9 mouse cellular contexts compared by ENCODE assay signal in genomic region chr3:88200161-88200971, GRCm38 (mm10). TPM values are rescaled to one million over a fixed set of nuclear protein-coding genes. Genes with fewer than 3 reads are reported as not detected.
A peak's percentile ranks its signal among the peaks of the same experiment; 100 is the strongest.
DNase-seq lines count a peak whose midpoint lies in the region; ATAC-seq and TF ChIP-seq lines count a peak whose summit lies in the region.
"Had no signal": no experiment of that assay in that cellular context is flagged by ENCODE, and none has a peak within 500 bp of the region (broad histone marks: within the 10 kb centered on the region; RNA-seq: fewer than 3 reads in every experiment).

No protein-coding gene starts in this region.

- TF ChIP-seq EP300 in stomach, postnatal 0 days (optimal IDR thresholded peaks at IDR 0.05) = no peak

- H3K9me3 ChIP-seq in forebrain, embryonic 13.5 days (replicated peaks) = no peaks in the 10 kb centered on the region
- no peaks in the 10 kb centered on the region for H3K9me3 ChIP-seq in liver, embryonic 12.5 days (replicated peaks)
- no peaks in the 10 kb centered on the region for H3K9me3 ChIP-seq in stomach, postnatal 0 days (ENCODE audit: control insufficient read depth, low read length)

- H3K4me1 ChIP-seq in forebrain, embryonic 13.5 days = peaks cover 87% of the 10 kb centered on the region
- peaks cover 9% of the 10 kb centered on the region; the same call in 1 of the 2 replicates for H3K4me1 ChIP-seq in liver, embryonic 12.5 days
- H3K4me1 ChIP-seq in stomach, postnatal 0 days (replicated peaks; ENCODE audit: control insufficient read depth, insufficient read depth) = no peaks in the 10 kb centered on the region

- no peak for TF ChIP-seq CTCF in stomach, postnatal 0 days (IDR thresholded peaks at IDR 0.05; ENCODE audit: low read depth)

- peak; percentile 24 for DNase-seq in layer of hippocampus, adult 11-12 months (ENCODE audit: low spot score)
- no peak for DNase-seq in layer of hippocampus, postnatal 14 days (ENCODE audit: low spot score in 2 of 2)
- peak; percentile 58 for DNase-seq in cerebellum, adult 9-10 months
- no peak for DNase-seq in stomach, postnatal 0 days (ENCODE audit: low spot score)
- no peak for DNase-seq in urinary bladder, postnatal 4 days (ENCODE audit: low spot score in 2 of 2)

- peak overlapping the region; percentile 100 for H3K9ac ChIP-seq in forebrain, embryonic 13.5 days
- H3K9ac ChIP-seq in liver, embryonic 12.5 days = no peak overlapping the region
- H3K9ac ChIP-seq in stomach, postnatal 0 days (ENCODE audit: low read length) = peak overlapping the region; percentile 18; the same call in 1 of the 2 replicates

- peak overlapping the region; percentile 62 for H3K4me3 ChIP-seq in forebrain, embryonic 13.5 days
- H3K4me3 ChIP-seq in liver, embryonic 12.5 days = peak overlapping the region; percentile 23
- peak overlapping the region; percentile 32 for H3K4me3 ChIP-seq in stomach, postnatal 0 days (ENCODE audit: low read depth, low read length)

- H3K27me3 ChIP-seq in forebrain, embryonic 13.5 days = peaks cover 5% of the 10 kb centered on the region; the same call in 1 of the 2 replicates
- H3K27me3 ChIP-seq in liver, embryonic 12.5 days (replicated peaks) = peaks cover 100% of the 10 kb centered on the region
- peaks cover 27% of the 10 kb centered on the region for H3K27me3 ChIP-seq in stomach, postnatal 0 days (ENCODE audit: control insufficient read depth, insufficient read depth, low read length)

- peak overlapping the region; percentile 88 for H3K4me2 ChIP-seq in forebrain, embryonic 13.5 days
- H3K4me2 ChIP-seq in liver, embryonic 12.5 days = peak overlapping the region; percentile 47
- peak overlapping the region; percentile 52 for H3K4me2 ChIP-seq in stomach, postnatal 0 days (replicated peaks; ENCODE audit: low read depth)

- no peak for ATAC-seq in forebrain, embryonic 13.5 days
- no peak for ATAC-seq in liver, embryonic 12.5 days
- ATAC-seq in stomach, postnatal 0 days (ENCODE audit: low FRiP score, low TSS enrichment) = no peak
- no peak for ATAC-seq in CD4-positive, CD25-positive, alpha-beta regulatory T cell, adult 4 months

- peak overlapping the region; percentile 100 for H3K27ac ChIP-seq in forebrain, embryonic 13.5 days
- no peak overlapping the region for H3K27ac ChIP-seq in liver, embryonic 12.5 days
- H3K27ac ChIP-seq in stomach, postnatal 0 days (replicated peaks) = no peak overlapping the region

- H3K36me3 ChIP-seq in forebrain, embryonic 13.5 days (ENCODE audit: poor library complexity, severe bottlenecking) = no peaks in the 10 kb centered on the region
- H3K36me3 ChIP-seq in liver, embryonic 12.5 days = no peaks in the 10 kb centered on the region
- H3K36me3 ChIP-seq in stomach, postnatal 0 days (ENCODE audit: control insufficient read depth, insufficient read depth, low read length) = no peaks in the 10 kb centered on the region

- WGBS in forebrain, embryonic 13.5 days = under 1% methylated on average over 60 of the region's 61 CpGs
- 2% methylated on average over 61 of the region's 61 CpGs for WGBS in liver, embryonic 12.5 days (ENCODE audit: insufficient replicate concordance)
- whole genome bisulfite sequencing in stomach, postnatal 0 days = 1% methylated on average over 55 of the region's 61 CpGs

RNA-seq across cellular contexts. Expression of gene Rhbg, which starts 54.1 kb away (rescaled TPM):
- not detected for total RNA-seq in layer of hippocampus, postnatal 14 days (2021)
- polyA plus RNA-seq in forebrain, embryonic 13.5 days (2015; fragmentation: Nextera tagmentation; extraction: Ambion mirVana) = 0.18 and 0.26 TPM in 2 replicates
- 14.5 and 16.0 TPM in 2 replicates for polyA plus RNA-seq in liver, embryonic 12.5 days (2016; fragmentation: Nextera tagmentation; extraction: Ambion mirVana)
- polyA plus RNA-seq in stomach, postnatal 0 days (2015; fragmentation: Nextera tagmentation; extraction: Ambion mirVana) = 19.4 and 27.0 TPM in 2 replicates
- polyA plus RNA-seq in CD4-positive, CD25-positive, alpha-beta regulatory T cell, adult 4 months (2017; shearing (Covaris generic)) = not detected
- total RNA-seq: left cerebral cortex, adult 18-20 months had no signal

RNA-seq across cellular contexts. Expression of gene Mef2d, which starts 58.2 kb away (rescaled TPM):
- 100 to 1,000 TPM; 146 to 156 TPM for total RNA-seq in layer of hippocampus, postnatal 14 days (2021)
- polyA plus RNA-seq in forebrain, embryonic 13.5 days (2015; fragmentation: Nextera tagmentation; extraction: Ambion mirVana) = 15.0 and 16.5 TPM in 2 replicates
- polyA plus RNA-seq in liver, embryonic 12.5 days (2016; fragmentation: Nextera tagmentation; extraction: Ambion mirVana) = 12.1 and 13.6 TPM in 2 replicates
- polyA plus RNA-seq in stomach, postnatal 0 days (2015; fragmentation: Nextera tagmentation; extraction: Ambion mirVana) = 10.6 and 13.0 TPM in 2 replicates
- 10 to 100 TPM; 30.9 to 36.1 TPM for polyA plus RNA-seq in CD4-positive, CD25-positive, alpha-beta regulatory T cell, adult 4 months (2017; shearing (Covaris generic))

Comparison
In these comparisons a context has a peak if more than half of its experiments do, and no peak if none do; other contexts are left out.
1. DNase-seq: peak in layer of hippocampus, adult 11-12 months (single experiment) and cerebellum, adult 9-10 months (single experiment); none in layer of hippocampus, postnatal 14 days (0 of 2), stomach, postnatal 0 days (single experiment) and urinary bladder, postnatal 4 days (0 of 2).
2. RNA of gene Rhbg, which starts 54.1 kb away (polyA plus RNA-seq): 19.4 to 27.0 TPM in stomach, postnatal 0 days and 14.5 to 16.0 TPM in liver, embryonic 12.5 days; 0.18 to 0.26 TPM in forebrain, embryonic 13.5 days and not detected in CD4-positive, CD25-positive, alpha-beta regulatory T cell, adult 4 months; every median in the first group is over 10 times any median in the second.
3. Peak in every context shown above with its lines, with median percentiles within 50 percentile points of each other: H3K4me2 ChIP-seq and H3K4me3 ChIP-seq.